Mouse (Mus musculus): ENCODE results near the gene Bnip3.

Gene Bnip3

GRCm38 (mm10) chr7:138843421-138843820, 65.9 kb downstream of the Bnip3 start:
- DNase-seq, result no peak

GRCm38 (mm10) chr7:138841436-138842151, 67.7 kb downstream of the Bnip3 start:
- DNase-seq, result no peak

All from lung, adult 18-20 months (tissue).